Mouse (Mus musculus): ENCODE data around the gene Ankar.

GRCm38 (mm10) chr1:72600778-72601177 lies 99.6 kb downstream of the Ankar start:
- TF ChIP-seq CTCF (IDR thresholded peaks at IDR 0.05; ENCODE audit: borderline replicate concordance, extremely low read depth, insufficient read depth, insufficient read length): no peak
- no peak for TF ChIP-seq POLR2A (IDR thresholded peaks at IDR 0.05; ENCODE audit: borderline replicate concordance, extremely low read depth, insufficient read depth, insufficient read length, poor library complexity, severe bottlenecking)
